Mouse (Mus musculus): ENCODE data around the gene Ddx39.

The Ddx39 gene

DNA sequence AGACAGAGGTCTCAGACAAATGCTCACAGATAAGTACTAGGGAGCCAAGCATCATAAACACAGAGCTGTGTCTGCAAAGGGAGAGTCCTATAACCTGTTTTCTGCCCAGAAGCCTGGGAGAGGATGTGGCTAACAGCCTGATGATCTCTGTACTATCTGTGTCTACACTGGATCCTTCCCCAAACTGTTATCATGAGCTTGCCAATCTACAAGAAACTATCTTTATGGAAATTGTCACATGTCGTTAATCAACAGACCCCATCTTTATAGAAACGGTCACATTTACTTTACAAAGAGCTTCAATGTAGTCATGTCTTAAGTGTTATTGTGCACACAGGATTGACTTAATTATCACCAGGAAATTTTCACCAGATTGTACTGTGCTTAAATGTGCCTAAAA lies 55.7 kb downstream of the Ddx39 start:
- DNase-seq (ENCODE audit: low spot score) = peak; percentile 28

DNA sequence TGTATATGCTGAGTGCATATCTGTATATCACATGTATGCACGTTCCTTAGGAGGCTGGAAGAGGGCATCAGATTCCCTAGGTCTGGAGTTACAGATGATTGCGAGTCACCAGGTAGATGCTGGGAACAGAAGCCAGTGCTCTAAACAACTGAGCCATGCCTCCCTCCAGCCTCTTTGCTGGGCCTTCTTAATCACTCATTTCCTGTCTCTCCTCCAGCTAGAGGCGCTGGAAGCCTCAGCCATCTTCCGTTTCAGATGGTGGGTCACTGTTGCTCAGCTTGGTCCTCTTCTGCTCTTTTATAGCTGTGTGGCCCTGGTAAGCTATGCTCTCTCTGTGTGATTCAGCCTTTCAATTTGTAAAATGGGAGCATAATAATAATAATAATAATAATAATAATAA lies 56.8 kb downstream of the Ddx39 start:
- DNase-seq (ENCODE audit: low spot score) = peak; percentile 35

DNA sequence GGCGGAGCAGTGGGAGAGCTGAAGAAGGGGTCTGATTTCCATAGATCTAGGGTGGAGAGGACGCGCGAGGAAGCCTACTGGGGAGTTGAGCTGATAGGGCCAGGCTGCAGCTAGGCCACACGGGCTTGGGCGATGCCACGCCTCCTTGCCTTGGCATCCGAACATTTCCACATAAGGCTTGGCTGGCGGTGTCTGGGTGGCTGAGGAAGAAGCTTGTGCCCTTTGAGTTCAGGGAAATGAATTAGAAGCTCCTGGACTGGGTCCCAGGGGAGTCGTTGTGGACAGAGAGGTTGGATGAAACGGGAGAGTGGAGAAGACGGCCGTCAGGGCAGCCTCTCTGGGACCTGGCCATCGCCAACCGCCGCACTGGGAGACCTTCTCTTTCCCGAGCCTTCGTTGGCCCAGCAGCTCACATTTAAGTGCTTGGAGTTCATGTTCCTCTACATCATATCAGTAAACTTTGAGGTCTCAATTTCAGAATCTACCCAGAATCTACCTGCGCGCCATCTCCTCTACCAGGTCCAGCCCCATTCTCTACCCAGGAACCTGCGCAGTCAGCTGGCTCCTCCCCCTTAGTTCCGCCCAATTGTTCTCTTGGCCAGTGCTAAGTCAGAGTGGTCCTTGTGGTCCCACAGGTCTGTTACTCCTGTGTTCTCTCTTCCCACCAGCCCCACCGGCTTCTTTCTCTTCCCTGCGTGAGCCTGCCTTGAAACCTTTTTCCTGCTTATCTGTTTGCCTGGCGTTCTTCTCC lies 57.9 kb downstream of the Ddx39 start:
- peak; percentile 44 for DNase-seq (ENCODE audit: low spot score)

DNA sequence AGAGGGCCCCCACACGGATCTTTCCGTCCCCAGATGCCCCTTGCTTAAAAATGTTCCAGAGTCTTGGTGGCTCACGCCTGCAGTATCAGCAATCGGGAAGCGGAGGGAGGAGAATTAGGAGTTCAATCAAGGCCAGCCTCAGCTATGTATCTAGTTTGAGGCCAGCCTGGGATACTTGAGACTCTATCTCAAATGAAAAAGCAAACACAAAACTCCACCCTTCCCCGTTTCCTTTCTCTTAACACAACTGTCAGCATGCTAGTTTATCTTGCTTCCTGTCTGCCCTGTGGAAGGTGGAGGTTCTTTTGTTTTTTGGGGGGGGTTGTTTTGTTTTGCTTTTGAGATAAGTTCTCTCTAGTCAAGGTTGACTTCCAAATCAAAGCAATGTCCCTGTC lies 58.5 kb downstream of the Ddx39 start:
- DNase-seq (ENCODE audit: low spot score) = peak; percentile 46

DNA sequence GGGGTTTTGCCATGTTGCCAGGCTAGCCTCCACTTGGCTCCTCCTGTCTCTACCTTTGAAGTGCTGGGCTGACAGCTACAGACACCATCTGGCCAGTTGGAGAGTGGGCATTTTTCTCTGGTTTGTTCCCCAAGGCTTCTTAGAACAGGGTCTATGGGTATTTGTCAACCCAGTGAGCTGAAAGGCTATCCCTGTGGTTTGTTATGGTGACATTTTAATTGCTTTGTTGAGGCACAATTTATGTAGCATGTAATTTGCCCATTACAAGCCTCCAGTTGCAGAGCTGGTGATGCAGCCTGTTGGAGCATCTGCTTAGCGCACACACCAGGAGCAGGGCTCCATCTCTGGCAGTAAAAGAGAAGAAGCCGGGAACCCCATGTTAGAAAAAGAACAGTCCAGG lies 59.2 kb downstream of the Ddx39 start:
- DNase-seq (ENCODE audit: low spot score) = no peak

Data from T-cell, adult 2 months (primary cell).